Mouse (Mus musculus) bone marrow, adult 2 months (tissue): ENCODE data around the gene Prr19. TPM values are rescaled to one million over a fixed set of nuclear protein-coding genes. Genes with fewer than 3 reads are reported as not detected.

Source experiments
- H3K27ac ChIP-seq: fragments of 200-500 bp; 2 replicates; pipeline ENCODE4 v1.5.1; 2012; ENCODE audit warnings: low read depth, mild to moderate bottlenecking, control low read depth, inconsistent platforms, low read length; ENCODE audit not compliant: control insufficient read depth, poor library complexity, insufficient read depth
- H3K4me1 ChIP-seq: fragments of 200-500 bp; 2 replicates; pipeline ENCODE4 v1.6.1; 2011; ENCODE audit warnings: low read length; ENCODE audit not compliant: control insufficient read depth, insufficient read depth
- H3K4me3 ChIP-seq: fragments of 200-500 bp; replicated peaks from 2 replicates; pipeline ENCODE3; 2011; ENCODE audit warnings: mild to moderate bottlenecking, low read depth, low read length, control low read depth; ENCODE audit not compliant: control insufficient read depth
- CTCF ChIP-seq: fragments of 200-500 bp; IDR thresholded peaks from 2 replicates; pipeline ENCODE4 v1.5.1; 2011; ENCODE audit warnings: low read length, control low read depth; ENCODE audit not compliant: control insufficient read depth, insufficient read depth
- POLR2A ChIP-seq: fragments of 200-500 bp; IDR thresholded peaks from 2 replicates; pipeline ENCODE4 v1.6.1; 2011; ENCODE audit warnings: low read depth, mild to moderate bottlenecking, control low read depth, low read length, borderline replicate concordance; ENCODE audit not compliant: control insufficient read depth
- WGBS: fragments of 180-500 bp; shearing (Covaris S2); methylation state at CpG from one replicate; pipeline ENCODE4 v1.1.7; 2018; 5-methylcytosine and 5-hydroxymethylcytosine counted together
- polyA plus RNA-seq: library from polyadenylated mRNA; stranded (reverse); fragments of >200 nt; gene quantifications from 2 replicates; pipeline ENCODE4 v1.2.4, GENCODE M21; 2011; ENCODE audit warnings: low replicate concordance; ENCODE audit not compliant: missing spikeins, insufficient read depth, insufficient read length

Prr19 gene
- polyA plus RNA-seq, 1 experiment, result not detected

- H3K4me1 ChIP-seq, result peaks cover 11% of the 10 kb centered on the region
- 92% methylated on average over 38 of the region's 38 CpGs for WGBS
- no peak overlapping the region for H3K4me3 ChIP-seq
- peak; percentile 22; the same call in 1 of the 2 replicates for TF ChIP-seq POLR2A
- TF ChIP-seq CTCF, result no peak
- no peak overlapping the region; the same call in 1 of the 2 replicates for H3K27ac ChIP-seq
Measured at GRCm38 (mm10) chr7:25272445-25273258, 28.6 kb upstream of the Prr19 start.

- Histone ChIP-seq H3K4me1 (peaks cover 12% of the 10 kb centered on the region), H3K4me3 (no peak overlapping the region), H3K27ac (peak overlapping the region; percentile 57)
- TF ChIP-seq CTCF (no peak), POLR2A (0 out of 2 replicates have a peak, but pooled peaks have one; percentile 4)
- 82% methylated on average over 22 of the region's 22 CpGs for WGBS
Measured at GRCm38 (mm10) chr7:25273259-25274241, 27.7 kb upstream of the Prr19 start.

GRCm38 (mm10) chr7:25274571-25274970 lies 26.6 kb upstream of the Prr19 start:
- peaks cover 11% of the 10 kb centered on the region for H3K4me1 ChIP-seq
- H3K4me3 ChIP-seq, result no peak overlapping the region
- WGBS, result 27% methylated on average over 5 of the region's 5 CpGs
- TF ChIP-seq POLR2A (no peak), CTCF (no peak)
- no peak overlapping the region for H3K27ac ChIP-seq

GRCm38 (mm10) chr7:25274996-25275395 lies 26.2 kb upstream of the Prr19 start:
- no peak for TF ChIP-seq POLR2A
- no peak for TF ChIP-seq CTCF
- Histone ChIP-seq H3K27ac (no peak overlapping the region), H3K4me3 (no peak overlapping the region), H3K4me1 (peaks cover 7% of the 10 kb centered on the region)
- 81% methylated on average over 3 of the region's 3 CpGs for WGBS

GRCm38 (mm10) chr7:25275555-25276298 lies 25.5 kb upstream of the Prr19 start:
- H3K27ac ChIP-seq, result no peak overlapping the region
- H3K4me3 ChIP-seq, result no peak overlapping the region
- peaks cover 8% of the 10 kb centered on the region for H3K4me1 ChIP-seq
- no peak for TF ChIP-seq POLR2A
- TF ChIP-seq CTCF, result no peak
- WGBS, result 81% methylated on average over 9 of the region's 9 CpGs

GRCm38 (mm10) chr7:25277405-25277804 lies 23.8 kb upstream of the Prr19 start:
- WGBS, result 84% methylated on average over 4 of the region's 4 CpGs
- TF ChIP-seq POLR2A (no peak), CTCF (no peak)
- Histone ChIP-seq H3K4me3 (no peak overlapping the region), H3K4me1 (peaks cover 13% of the 10 kb centered on the region), H3K27ac (no peak overlapping the region)

- peaks cover 13% of the 10 kb centered on the region for H3K4me1 ChIP-seq
- TF ChIP-seq CTCF (no peak), POLR2A (no peak)
- WGBS, result 6% methylated on average over 4 of the region's 4 CpGs
- H3K27ac ChIP-seq, result no peak overlapping the region
- H3K4me3 ChIP-seq, result no peak overlapping the region
Measured at GRCm38 (mm10) chr7:25277998-25278340, 23.2 kb upstream of the Prr19 start.

- Histone ChIP-seq H3K4me3 (peak overlapping the region; percentile 76), H3K27ac (peak overlapping the region; percentile 87), H3K4me1 (peaks cover 13% of the 10 kb centered on the region)
- TF ChIP-seq POLR2A (peak; percentile 82), CTCF (peak; percentile 68)
- under 1% methylated on average over 57 of the region's 60 CpGs for WGBS
Measured at GRCm38 (mm10) chr7:25278341-25279075, 22.7 kb upstream of the Prr19 start.
